Mouse (Mus musculus): ENCODE results near the gene Gm13199. TPM values are rescaled to one million over a fixed set of nuclear protein-coding genes. Genes with fewer than 3 reads are reported as not detected.
A peak's percentile ranks its signal among the peaks of the same experiment; 100 is the strongest.

Gene Gm13199
- polyA plus RNA-seq, 1 experiment from 2014 or later = 0.17 TPM

- H3K27me3 ChIP-seq (ENCODE audit: control insufficient read depth, insufficient read depth, low read depth, low read length) = no peaks in the 10 kb centered on the region
- peak; percentile 64 for ATAC-seq (ENCODE audit: low read depth)
- 65% methylated on average over 3 of the region's 3 CpGs for WGBS (ENCODE audit: insufficient replicate concordance)
These were observed 14.7 kb upstream of the Gm13199 start for GRCm38 (mm10) chr2:5877446-5877845.

GRCm38 (mm10) chr2:5869746-5870145 is 7.0 kb upstream of the Gm13199 start:
- H3K27me3 ChIP-seq (ENCODE audit: control insufficient read depth, insufficient read depth, low read depth, low read length) = no peaks in the 10 kb centered on the region
- ATAC-seq (ENCODE audit: low read depth) = no peak
- H3K4me1 ChIP-seq (ENCODE audit: control insufficient read depth, low read depth, low read length) = no peaks in the 10 kb centered on the region
- no peak overlapping the region for H3K4me2 ChIP-seq (ENCODE audit: low read depth, low read length)
- H3K36me3 ChIP-seq (ENCODE audit: control insufficient read depth, insufficient read depth) = peaks cover 28% of the 10 kb centered on the region
- no peak overlapping the region for H3K9ac ChIP-seq (ENCODE audit: low read depth, low read length)
- H3K9me3 ChIP-seq (replicated peaks; ENCODE audit: control insufficient read depth, low read length) = no peaks in the 10 kb centered on the region
- WGBS (ENCODE audit: insufficient replicate concordance) = 79% methylated on average over 5 of the region's 5 CpGs
- H3K27ac ChIP-seq (ENCODE audit: low read length) = no peak overlapping the region
- no peak overlapping the region for H3K4me3 ChIP-seq (ENCODE audit: low read depth, low read length)

More at GRCm38 (mm10) chr2:5877446-5877845, 14.7 kb upstream of the Gm13199 start:
- no peak overlapping the region for H3K27ac ChIP-seq (ENCODE audit: low read length)
- no peaks in the 10 kb centered on the region for H3K9me3 ChIP-seq (replicated peaks; ENCODE audit: control insufficient read depth, low read length)
- no peak overlapping the region for H3K4me2 ChIP-seq (ENCODE audit: low read depth, low read length)
- no peak overlapping the region for H3K9ac ChIP-seq (ENCODE audit: low read depth, low read length)
- peaks cover 27% of the 10 kb centered on the region for H3K36me3 ChIP-seq (ENCODE audit: control insufficient read depth, insufficient read depth)
- no peak overlapping the region for H3K4me3 ChIP-seq (ENCODE audit: low read depth, low read length)
- peaks cover 2% of the 10 kb centered on the region; the same call in 1 of the 2 replicates for H3K4me1 ChIP-seq (ENCODE audit: control insufficient read depth, low read depth, low read length)

GRCm38 (mm10) chr2:5867681-5868080 is 4.9 kb upstream of the Gm13199 start:
- H3K9me3 ChIP-seq (replicated peaks; ENCODE audit: control insufficient read depth, low read length) = no peaks in the 10 kb centered on the region
- no peak for ATAC-seq (ENCODE audit: low read depth)
- no peak overlapping the region for H3K27ac ChIP-seq (ENCODE audit: low read length)
- H3K4me3 ChIP-seq (ENCODE audit: low read depth, low read length) = no peak overlapping the region
- peaks cover 21% of the 10 kb centered on the region for H3K36me3 ChIP-seq (ENCODE audit: control insufficient read depth, insufficient read depth)
- no peaks in the 10 kb centered on the region for H3K4me1 ChIP-seq (ENCODE audit: control insufficient read depth, low read depth, low read length)
- H3K4me2 ChIP-seq (ENCODE audit: low read depth, low read length) = no peak overlapping the region
- H3K27me3 ChIP-seq (ENCODE audit: control insufficient read depth, insufficient read depth, low read depth, low read length) = no peaks in the 10 kb centered on the region
- 65% methylated on average over 2 of the region's 2 CpGs for WGBS (ENCODE audit: insufficient replicate concordance)
- no peak overlapping the region for H3K9ac ChIP-seq (ENCODE audit: low read depth, low read length)

- Histone ChIP-seq H3K9ac (ENCODE audit: low read depth, low read length) (no peak overlapping the region), H3K4me3 (ENCODE audit: low read depth, low read length) (no peak overlapping the region), H3K27ac (ENCODE audit: low read length) (no peak overlapping the region), H3K9me3 (replicated peaks; ENCODE audit: control insufficient read depth, low read length) (no peaks in the 10 kb centered on the region), H3K4me2 (ENCODE audit: low read depth, low read length) (no peak overlapping the region), H3K27me3 (ENCODE audit: control insufficient read depth, insufficient read depth, low read depth, low read length) (no peaks in the 10 kb centered on the region), H3K36me3 (ENCODE audit: control insufficient read depth, insufficient read depth) (peaks cover 4% of the 10 kb centered on the region), H3K4me1 (ENCODE audit: control insufficient read depth, low read depth, low read length) (peaks cover 2% of the 10 kb centered on the region)
- 62% methylated on average over 5 of the region's 5 CpGs for WGBS (ENCODE audit: insufficient replicate concordance)
- no peak for ATAC-seq (ENCODE audit: low read depth)
These were observed 10.9 kb downstream of the Gm13199 start for GRCm38 (mm10) chr2:5851866-5852265.

GRCm38 (mm10) chr2:5851116-5851515 is 11.6 kb downstream of the Gm13199 start:
- Histone ChIP-seq H3K9ac (ENCODE audit: low read depth, low read length) (no peak overlapping the region), H3K27me3 (ENCODE audit: control insufficient read depth, insufficient read depth, low read depth, low read length) (no peaks in the 10 kb centered on the region), H3K4me2 (ENCODE audit: low read depth, low read length) (no peak overlapping the region), H3K4me1 (ENCODE audit: control insufficient read depth, low read depth, low read length) (peaks cover 7% of the 10 kb centered on the region), H3K36me3 (ENCODE audit: control insufficient read depth, insufficient read depth) (peaks cover 3% of the 10 kb centered on the region; the same call in 1 of the 2 replicates), H3K4me3 (ENCODE audit: low read depth, low read length) (no peak overlapping the region), H3K27ac (ENCODE audit: low read length) (no peak overlapping the region), H3K9me3 (replicated peaks; ENCODE audit: control insufficient read depth, low read length) (no peaks in the 10 kb centered on the region)
- ATAC-seq (ENCODE audit: low read depth) = no peak
- 76% methylated on average over 9 of the region's 9 CpGs for WGBS (ENCODE audit: insufficient replicate concordance)

GRCm38 (mm10) chr2:5845826-5846225 is 16.9 kb downstream of the Gm13199 start:
- H3K36me3 ChIP-seq (ENCODE audit: control insufficient read depth, insufficient read depth) = peaks cover 5% of the 10 kb centered on the region
- peak overlapping the region; percentile 75 for H3K9ac ChIP-seq (ENCODE audit: low read depth, low read length)

GRCm38 (mm10) chr2:5844873-5845631 is 17.7 kb downstream of the Gm13199 start, which contains the start of the genes Nudt5 and Cdc123:
Gene Nudt5, plus strand, starts transcription at chr2:5845019.
Gene Cdc123, minus strand, starts transcription at chr2:5845164.
- Histone ChIP-seq H3K27ac (ENCODE audit: low read length) (peak within 1 kb of the TSS; percentile 82), H3K9me3 (replicated peaks; ENCODE audit: control insufficient read depth, low read length) (no peaks in the 10 kb centered on the region), H3K36me3 (ENCODE audit: control insufficient read depth, insufficient read depth) (peaks cover 12% of the 10 kb centered on the region), H3K4me1 (ENCODE audit: control insufficient read depth, low read depth, low read length) (peaks cover 12% of the 10 kb centered on the region), H3K4me2 (ENCODE audit: low read depth, low read length) (peak within 1 kb of the TSS; percentile 80), H3K9ac (ENCODE audit: low read depth, low read length) (peak within 1 kb of the TSS; percentile 75), H3K27me3 (ENCODE audit: control insufficient read depth, insufficient read depth, low read depth, low read length) (no peaks in the 10 kb centered on the region), H3K4me3 (ENCODE audit: low read depth, low read length) (peak within 1 kb of the TSS; percentile 78)
- peak; percentile 95 for ATAC-seq (ENCODE audit: low read depth)
- under 1% methylated on average over 53 of the region's 53 CpGs for WGBS (ENCODE audit: insufficient replicate concordance)

More at GRCm38 (mm10) chr2:5845826-5846225, 16.9 kb downstream of the Gm13199 start:
- Histone ChIP-seq H3K9me3 (replicated peaks; ENCODE audit: control insufficient read depth, low read length) (no peaks in the 10 kb centered on the region), H3K4me1 (ENCODE audit: control insufficient read depth, low read depth, low read length) (peaks cover 12% of the 10 kb centered on the region), H3K27me3 (ENCODE audit: control insufficient read depth, insufficient read depth, low read depth, low read length) (no peaks in the 10 kb centered on the region), H3K27ac (ENCODE audit: low read length) (no peak overlapping the region), H3K4me3 (ENCODE audit: low read depth, low read length) (peak overlapping the region; percentile 78), H3K4me2 (ENCODE audit: low read depth, low read length) (peak overlapping the region; percentile 80)
- WGBS (ENCODE audit: insufficient replicate concordance) = 11% methylated on average over 4 of the region's 4 CpGs
- ATAC-seq (ENCODE audit: low read depth) = no peak

- ATAC-seq (ENCODE audit: low read depth) = peak; percentile 30
- Histone ChIP-seq H3K4me1 (ENCODE audit: control insufficient read depth, low read depth, low read length) (peaks cover 12% of the 10 kb centered on the region), H3K9me3 (replicated peaks; ENCODE audit: control insufficient read depth, low read length) (no peaks in the 10 kb centered on the region), H3K9ac (ENCODE audit: low read depth, low read length) (peak overlapping the region; percentile 75), H3K4me3 (ENCODE audit: low read depth, low read length) (peak overlapping the region; percentile 78), H3K27me3 (ENCODE audit: control insufficient read depth, insufficient read depth, low read depth, low read length) (no peaks in the 10 kb centered on the region), H3K4me2 (ENCODE audit: low read depth, low read length) (peak overlapping the region; percentile 77), H3K36me3 (ENCODE audit: control insufficient read depth, insufficient read depth) (peaks cover 19% of the 10 kb centered on the region), H3K27ac (ENCODE audit: low read length) (peak overlapping the region; percentile 82)
- 3% methylated on average over 23 of the region's 23 CpGs for WGBS (ENCODE audit: insufficient replicate concordance)
These were observed 18.4 kb downstream of the Gm13199 start for GRCm38 (mm10) chr2:5844181-5844872.

- 88% methylated on average over 11 of the region's 11 CpGs for WGBS (ENCODE audit: insufficient replicate concordance)
- 0 out of 2 replicates have a peak, but pooled peaks cover 2% of the 10 kb centered on the region for H3K9me3 ChIP-seq (replicated peaks; ENCODE audit: control insufficient read depth, low read length)
- no peak overlapping the region for H3K27ac ChIP-seq (ENCODE audit: low read length)
- H3K9ac ChIP-seq (ENCODE audit: low read depth, low read length) = no peak overlapping the region
- peaks cover 2% of the 10 kb centered on the region; the same call in 1 of the 2 replicates for H3K4me1 ChIP-seq (ENCODE audit: control insufficient read depth, low read depth, low read length)
- H3K36me3 ChIP-seq (ENCODE audit: control insufficient read depth, insufficient read depth) = peaks cover 29% of the 10 kb centered on the region
- no peak for ATAC-seq (ENCODE audit: low read depth)
- H3K4me3 ChIP-seq (ENCODE audit: low read depth, low read length) = no peak overlapping the region
- no peak overlapping the region for H3K4me2 ChIP-seq (ENCODE audit: low read depth, low read length)
- no peaks in the 10 kb centered on the region for H3K27me3 ChIP-seq (ENCODE audit: control insufficient read depth, insufficient read depth, low read depth, low read length)
These were observed 21.9 kb downstream of the Gm13199 start for GRCm38 (mm10) chr2:5840815-5841214.
